Mouse (Mus musculus) small intestine, adult 2 months (tissue): ENCODE measurements at regions not wholly inside any gene's neighbourhood (a gene's known extent, or its start where the extent isn't known, plus 50 kb on each side); places are given as distances from the start of the nearest gene placed in this dataset.

ENCODE experiments used
- CTCF ChIP-seq: fragments of 200-500 bp; IDR thresholded peaks from 2 replicates; pipeline ENCODE4 v1.5.1; 2012; ENCODE audit warnings: low read depth, mild to moderate bottlenecking, control low read depth, inconsistent platforms, low read length, moderate library complexity, mixed read lengths; ENCODE audit not compliant: insufficient replicate concordance, insufficient read length; ENCODE audit errors: extremely low read depth
- POLR2A ChIP-seq: fragments of 200-500 bp; IDR thresholded peaks from 2 replicates; pipeline ENCODE4 v1.6.1; 2012; ENCODE audit warnings: low read depth, mild to moderate bottlenecking, control low read depth, inconsistent platforms, low read length, moderate library complexity

GRCm38 (mm10) chr17:47976061-47976998 is 51.9 kb upstream of the Foxp4 start:
- no peak for TF ChIP-seq CTCF
- TF ChIP-seq POLR2A: no peak
